Mouse (Mus musculus) heart, embryonic 11.5 days (tissue): Measurements from ENCODE around the gene Pbp2. TPM values are rescaled to one million over a fixed set of nuclear protein-coding genes. Genes with fewer than 3 reads are reported as not detected.

Experiments
- ATAC-seq: fragments of 200-750 bp; cut with Nextera tagmentation; replicated peaks from 2 replicates; pipeline ENCODE4 v1.8.0; 2017; ENCODE audit warnings: moderate library complexity; ENCODE audit not compliant: insufficient number of reproducible peaks, low FRiP score, low TSS enrichment
- H3K27ac ChIP-seq: fragments of 300-500 bp; sonication (generic); 2 replicates; pipeline ENCODE4 v1.5.1; 2014; ENCODE audit warnings: mild to moderate bottlenecking, low read depth, low read length
- H3K27me3 ChIP-seq: fragments of 300-500 bp; sonication (generic); 2 replicates; pipeline ENCODE4 v1.6.1; 2014; ENCODE audit warnings: mild to moderate bottlenecking, low read length, mixed read lengths; ENCODE audit not compliant: control insufficient read depth, insufficient read depth
- H3K36me3 ChIP-seq: fragments of 300-500 bp; sonication (generic); 2 replicates; pipeline ENCODE4 v1.6.1; 2014; ENCODE audit warnings: mild to moderate bottlenecking, low read length, moderate library complexity, mixed read lengths; ENCODE audit not compliant: control insufficient read depth, insufficient read depth
- H3K4me1 ChIP-seq: fragments of 300-500 bp; sonication (generic); 2 replicates; pipeline ENCODE4 v1.6.1; 2014; ENCODE audit warnings: low read length; ENCODE audit not compliant: control insufficient read depth, insufficient read depth
- H3K4me2 ChIP-seq: fragments of 300-500 bp; sonication (generic); 2 replicates; pipeline ENCODE4 v1.6.1; 2014; ENCODE audit warnings: mild to moderate bottlenecking, moderate library complexity
- H3K4me3 ChIP-seq: fragments of 300-500 bp; sonication (generic); 2 replicates; pipeline ENCODE4 v1.5.1; 2014; ENCODE audit warnings: low read depth, low read length
- H3K9ac ChIP-seq: fragments of 300-500 bp; sonication (generic); 2 replicates; pipeline ENCODE4 v1.6.1; 2014; ENCODE audit warnings: mild to moderate bottlenecking, low read depth, low read length, moderate library complexity
- H3K9me3 ChIP-seq: fragments of 300-500 bp; sonication (generic); replicated peaks from 2 replicates; pipeline ENCODE4 v1.6.1; 2016; ENCODE audit warnings: low read length; ENCODE audit not compliant: control insufficient read depth
- WGBS: fragments of 180-500 bp; shearing (Covaris S2); extraction: QIAGEN DNeasy Blood & Tissue Kit; methylation state at CpG from one replicate; pipeline ENCODE4 v1.1.7; 2014; ENCODE audit not compliant: insufficient replicate concordance; 5-methylcytosine and 5-hydroxymethylcytosine counted together
- polyA plus RNA-seq: library from polyadenylated mRNA; unstranded; fragments of >200 nt; fragmentation: Nextera tagmentation; extraction: Ambion mirVana; gene quantifications from 2 replicates; pipeline ENCODE4 v1.2.1, GENCODE M21; 2014

Pbp2 gene
- polyA plus RNA-seq, 1 experiment from 2014 or later: not detected

DNA sequence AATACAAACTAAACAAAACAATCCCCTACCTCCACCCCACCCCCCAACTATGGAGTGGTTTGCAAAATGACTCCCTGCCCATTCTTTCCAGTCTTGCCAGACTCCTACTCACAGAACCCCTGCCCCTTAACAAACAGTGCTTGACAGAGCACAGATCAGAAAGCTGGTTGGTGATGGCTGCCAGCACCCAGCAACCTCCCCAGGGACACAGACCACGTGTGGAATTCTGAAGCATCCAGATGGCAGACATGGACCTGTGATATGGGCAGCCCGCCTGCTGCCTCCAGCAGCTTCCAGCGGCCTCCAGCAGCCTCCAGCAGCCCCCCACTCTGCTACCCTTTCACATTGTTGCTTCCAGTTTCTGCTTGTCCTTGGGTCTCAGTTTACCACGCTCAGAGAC is 35.0 kb downstream of the Pbp2 start:
- no peak for ATAC-seq

DNA sequence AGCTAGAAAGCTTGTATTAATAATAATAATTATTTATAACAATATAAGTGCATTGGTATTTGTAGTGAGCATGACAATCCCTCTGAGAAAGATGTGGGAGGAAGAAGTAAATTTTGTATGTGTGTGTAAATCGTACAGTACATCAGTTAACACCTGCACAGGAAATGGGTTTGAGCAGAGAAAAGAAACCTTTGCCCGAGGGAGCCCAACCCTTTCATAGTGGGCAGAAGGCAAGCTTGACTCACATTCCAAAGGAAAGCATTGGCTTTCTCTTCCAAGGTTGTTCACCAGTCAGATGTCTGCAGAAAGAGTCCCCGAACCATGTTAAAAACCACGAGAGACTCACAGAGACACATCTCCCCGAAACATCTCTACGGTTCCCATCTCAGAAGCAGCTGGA is 37.1 kb downstream of the Pbp2 start:
- no peak for ATAC-seq
- Histone ChIP-seq H3K9me3 (no peaks in the 10 kb centered on the region), H3K9ac (no peak overlapping the region), H3K4me1 (peaks cover 7% of the 10 kb centered on the region; the same call in 1 of the 2 replicates), H3K4me2 (no peak overlapping the region), H3K36me3 (no peaks in the 10 kb centered on the region), H3K27ac (no peak overlapping the region), H3K27me3 (no peaks in the 10 kb centered on the region), H3K4me3 (no peak overlapping the region)
- 87% methylated on average over 6 of the region's 6 CpGs for WGBS

More for the DNA sequence above, 35.0 kb downstream of the Pbp2 start:
- H3K4me2 ChIP-seq: no peak overlapping the region
- peaks cover 7% of the 10 kb centered on the region; the same call in 1 of the 2 replicates for H3K4me1 ChIP-seq
- WGBS: 46% methylated on average over 4 of the region's 4 CpGs
- H3K9ac ChIP-seq: no peak overlapping the region
- no peaks in the 10 kb centered on the region for H3K27me3 ChIP-seq
- no peaks in the 10 kb centered on the region for H3K36me3 ChIP-seq
- no peak overlapping the region for H3K27ac ChIP-seq
- no peaks in the 10 kb centered on the region for H3K9me3 ChIP-seq
- H3K4me3 ChIP-seq: no peak overlapping the region

DNA sequence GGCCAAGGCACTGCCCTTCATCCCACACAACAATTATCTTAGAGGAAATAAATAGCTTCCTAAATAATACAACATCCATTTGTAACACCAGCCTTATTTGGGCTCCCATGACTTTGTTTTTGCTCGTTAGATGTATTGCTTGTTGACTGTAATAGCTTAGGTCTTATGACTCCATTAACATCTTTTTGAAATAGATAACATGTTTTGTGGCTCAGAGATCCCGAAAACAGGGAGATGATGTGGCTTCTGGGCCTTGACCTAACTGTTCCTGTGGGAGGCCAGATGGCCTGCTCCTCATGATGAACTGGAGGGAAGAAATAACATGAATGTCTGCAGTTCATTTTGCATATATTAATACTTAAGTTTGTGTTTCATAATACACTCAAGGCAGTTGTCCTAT is 38.4 kb downstream of the Pbp2 start:
- peaks cover 7% of the 10 kb centered on the region; the same call in 1 of the 2 replicates for H3K4me1 ChIP-seq
- no peaks in the 10 kb centered on the region for H3K9me3 ChIP-seq
- no peak overlapping the region for H3K9ac ChIP-seq
- no peak for ATAC-seq
- H3K27ac ChIP-seq: no peak overlapping the region; the same call in 1 of the 2 replicates
- no peaks in the 10 kb centered on the region for H3K27me3 ChIP-seq
- H3K36me3 ChIP-seq: no peaks in the 10 kb centered on the region
- 67% methylated on average over 2 of the region's 2 CpGs for WGBS
- no peak overlapping the region for H3K4me2 ChIP-seq
- no peak overlapping the region for H3K4me3 ChIP-seq

DNA sequence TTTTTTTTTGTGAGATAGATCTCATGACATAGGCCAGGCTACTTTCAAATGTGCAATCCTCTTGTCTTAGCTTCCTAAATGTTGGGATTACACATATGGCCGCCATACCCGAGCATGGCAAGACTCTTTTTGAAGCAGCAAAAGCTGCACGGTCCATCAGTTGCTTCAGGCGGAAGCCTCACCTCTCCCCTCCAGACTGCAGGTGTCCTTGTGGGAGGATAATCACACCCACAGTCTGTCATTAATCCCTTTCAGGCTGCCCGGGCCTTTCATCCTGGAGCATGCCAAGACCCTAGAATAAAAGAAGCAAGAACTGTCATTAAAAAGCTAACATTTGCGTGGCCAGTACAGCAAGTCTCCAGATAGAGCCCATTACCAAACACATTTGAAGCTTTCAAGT is 40.6 kb downstream of the Pbp2 start:
- Histone ChIP-seq H3K4me2 (no peak overlapping the region), H3K36me3 (no peaks in the 10 kb centered on the region), H3K4me1 (peaks cover under 1% of the 10 kb centered on the region; the same call in 1 of the 2 replicates), H3K9ac (no peak overlapping the region), H3K9me3 (no peaks in the 10 kb centered on the region), H3K4me3 (no peak overlapping the region), H3K27me3 (no peaks in the 10 kb centered on the region), H3K27ac (no peak overlapping the region)
- WGBS: 55% methylated on average over 6 of the region's 6 CpGs
- ATAC-seq: no peak

- H3K27ac ChIP-seq: 0 out of 2 replicates have a peak overlapping the region, but pooled peaks have one; percentile 35
- no peak overlapping the region for H3K4me2 ChIP-seq
Measured at GRCm38 (mm10) chr6:135268392-135268791, 41.8 kb downstream of the Pbp2 start.

GRCm38 (mm10) chr6:135267221-135267620 is 43.0 kb downstream of the Pbp2 start:
- WGBS: 71% methylated on average over 3 of the region's 3 CpGs
- no peaks in the 10 kb centered on the region for H3K4me1 ChIP-seq
- H3K4me2 ChIP-seq: no peak overlapping the region
- H3K27me3 ChIP-seq: no peaks in the 10 kb centered on the region
- no peak overlapping the region for H3K9ac ChIP-seq
- peaks cover 3% of the 10 kb centered on the region; the same call in 1 of the 2 replicates for H3K9me3 ChIP-seq
- H3K36me3 ChIP-seq: no peaks in the 10 kb centered on the region
- no peak for ATAC-seq
- no peak overlapping the region for H3K27ac ChIP-seq
- H3K4me3 ChIP-seq: no peak overlapping the region

More at GRCm38 (mm10) chr6:135268392-135268791, 41.8 kb downstream of the Pbp2 start:
- H3K4me3 ChIP-seq: no peak overlapping the region
- no peak for ATAC-seq
- peaks cover 3% of the 10 kb centered on the region; the same call in 1 of the 2 replicates for H3K9me3 ChIP-seq
- no peak overlapping the region for H3K9ac ChIP-seq
- H3K36me3 ChIP-seq: no peaks in the 10 kb centered on the region
- no peaks in the 10 kb centered on the region for H3K27me3 ChIP-seq
- H3K4me1 ChIP-seq: no peaks in the 10 kb centered on the region

- Histone ChIP-seq H3K4me3 (no peak overlapping the region), H3K27ac (no peak overlapping the region), H3K9me3 (peaks cover 3% of the 10 kb centered on the region; the same call in 1 of the 2 replicates), H3K36me3 (no peaks in the 10 kb centered on the region), H3K9ac (no peak overlapping the region), H3K4me2 (no peak overlapping the region), H3K27me3 (no peaks in the 10 kb centered on the region), H3K4me1 (no peaks in the 10 kb centered on the region)
- ATAC-seq: no peak
- WGBS: 84% methylated on average over 1 of the region's 1 CpGs
Measured at GRCm38 (mm10) chr6:135266056-135266455, 44.1 kb downstream of the Pbp2 start.

- H3K27ac ChIP-seq: no peak overlapping the region
- no peak for ATAC-seq
Measured at GRCm38 (mm10) chr6:135264136-135264535, 46.1 kb downstream of the Pbp2 start.

DNA sequence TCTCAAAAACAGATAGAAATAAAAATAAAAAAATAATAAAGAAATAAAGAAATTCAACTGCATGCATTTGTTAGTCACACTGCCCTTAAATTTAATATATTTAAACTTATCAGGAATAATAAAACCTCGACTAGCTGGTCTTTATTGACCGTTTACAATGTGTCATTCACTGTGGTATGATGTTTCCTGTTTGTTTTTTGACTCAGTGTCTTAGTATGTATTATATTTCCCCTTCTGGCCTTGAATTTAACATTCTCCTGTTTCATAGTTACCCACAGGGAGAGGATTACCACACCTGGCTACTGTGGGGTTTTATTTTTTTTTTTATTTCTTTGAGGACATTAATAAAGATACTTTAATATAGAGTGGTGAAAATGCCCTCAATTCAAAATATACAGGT is 47.6 kb downstream of the Pbp2 start:
- Histone ChIP-seq H3K9me3 (peaks cover 3% of the 10 kb centered on the region; the same call in 1 of the 2 replicates), H3K4me3 (no peak overlapping the region), H3K9ac (no peak overlapping the region), H3K36me3 (no peaks in the 10 kb centered on the region), H3K27ac (no peak overlapping the region), H3K4me2 (no peak overlapping the region), H3K4me1 (no peaks in the 10 kb centered on the region), H3K27me3 (no peaks in the 10 kb centered on the region)
- WGBS: 65% methylated on average over 2 of the region's 2 CpGs
- no peak for ATAC-seq

More at GRCm38 (mm10) chr6:135264136-135264535, 46.1 kb downstream of the Pbp2 start:
- Histone ChIP-seq H3K36me3 (no peaks in the 10 kb centered on the region), H3K9ac (no peak overlapping the region), H3K9me3 (peaks cover 3% of the 10 kb centered on the region; the same call in 1 of the 2 replicates), H3K27me3 (no peaks in the 10 kb centered on the region), H3K4me2 (no peak overlapping the region), H3K4me3 (no peak overlapping the region), H3K4me1 (no peaks in the 10 kb centered on the region)
- WGBS: 91% methylated on average over 6 of the region's 6 CpGs
